Mouse (Mus musculus) brain, embryonic 14.5 days (tissue): Measurements from ENCODE around the gene Srsf9. TPM values are rescaled to one million over a fixed set of nuclear protein-coding genes. Genes with fewer than 3 reads are reported as not detected.

Source experiments
- DNase-seq: peaks from one replicate; pipeline ENCODE4 v3.0.0-alpha.2; 2011; ENCODE audit warnings: low read depth
- CTCF ChIP-seq: fragments of 200-500 bp; IDR thresholded peaks from 2 replicates; pipeline ENCODE4 v1.5.1; 2012; ENCODE audit warnings: inconsistent platforms, mild to moderate bottlenecking, moderate library complexity, borderline replicate concordance; ENCODE audit not compliant: insufficient read depth, insufficient read length; ENCODE audit errors: extremely low read depth
- POLR2A ChIP-seq: fragments of 200-500 bp; IDR thresholded peaks from 2 replicates; pipeline ENCODE4 v1.6.1; 2012; ENCODE audit warnings: mild to moderate bottlenecking, inconsistent platforms, borderline replicate concordance; ENCODE audit not compliant: poor library complexity, insufficient read depth, insufficient read length, severe bottlenecking; ENCODE audit errors: extremely low read depth
- polyA plus RNA-seq: library from polyadenylated mRNA; depleted of rRNA; stranded (reverse); fragments of >200 nt; gene quantifications from 2 replicates; pipeline ENCODE4 v1.2.3, GENCODE M21; 2012; rRNA removed

Gene Srsf9
- polyA plus RNA-seq = 91.9 and 105 TPM in 2 replicates

GRCm38 (mm10) chr5:115326875-115327609, at the start of gene Srsf9:
TSS of gene Srsf9 (plus strand) at chr5:115327177.
- TF ChIP-seq CTCF (no peak), POLR2A (peak; percentile 69)
- DNase-seq = peak; percentile 98

GRCm38 (mm10) chr5:115278053-115278452, 48.9 kb upstream of the Srsf9 start:
- DNase-seq = no peak
- TF ChIP-seq CTCF (no peak), POLR2A (no peak)

GRCm38 (mm10) chr5:115278785-115279184, 48.2 kb upstream of the Srsf9 start:
- TF ChIP-seq CTCF = no peak
- no peak for TF ChIP-seq POLR2A
- DNase-seq = no peak

- TF ChIP-seq CTCF (no peak), POLR2A (peak; percentile 62)
- peak; percentile 93 for DNase-seq
Observed at GRCm38 (mm10) chr5:115279226-115280049, 47.5 kb upstream of the Srsf9 start, which contains the start of gene Coq5. TSS of gene Coq5 (plus strand) at chr5:115279666.

- DNase-seq = peak; percentile 5
- no peak for TF ChIP-seq POLR2A
- no peak for TF ChIP-seq CTCF
Observed at GRCm38 (mm10) chr5:115280050-115280687, 46.8 kb upstream of the Srsf9 start.

- TF ChIP-seq CTCF (peak; percentile 33; the same call in 1 of the 2 replicates), POLR2A (no peak)
- DNase-seq = peak; percentile 24
Observed at GRCm38 (mm10) chr5:115284735-115285134, 42.2 kb upstream of the Srsf9 start.

GRCm38 (mm10) chr5:115294173-115294572, 32.8 kb upstream of the Srsf9 start:
- no peak for TF ChIP-seq POLR2A
- peak; percentile 9; the same call in 1 of the 2 replicates for TF ChIP-seq CTCF
- DNase-seq = no peak

GRCm38 (mm10) chr5:115296347-115296746, 30.6 kb upstream of the Srsf9 start:
- no peak for DNase-seq
- TF ChIP-seq CTCF (no peak), POLR2A (no peak)

- TF ChIP-seq CTCF (peak; percentile 33; the same call in 1 of the 2 replicates), POLR2A (no peak)
- peak; percentile 95 for DNase-seq
Observed at GRCm38 (mm10) chr5:115300035-115300744, 26.8 kb upstream of the Srsf9 start.

GRCm38 (mm10) chr5:115300792-115301614, 26.0 kb upstream of the Srsf9 start, which contains the start of gene Dynll1:
TSS of gene Dynll1 (minus strand) at chr5:115300999.
- peak; percentile 99 for DNase-seq
- peak; percentile 94 for TF ChIP-seq POLR2A
- TF ChIP-seq CTCF = no peak
